Mouse (Mus musculus): Measurements from ENCODE around the gene Ggt6.

- TF ChIP-seq CTCF (IDR thresholded peaks at IDR 0.05; ENCODE audit: low read depth, low read length) (no peak), POLR2A (IDR thresholded peaks at IDR 0.05; ENCODE audit: borderline replicate concordance, low read depth, low read length) (no peak)
Observed at GRCm38 (mm10) chr11:72415155-72415554, 20.2 kb upstream of the Ggt6 start.
